Mouse (Mus musculus) heart, embryonic 15.5 days (tissue): ENCODE measurements around the gene Krtap10-4. TPM values are rescaled to one million over a fixed set of nuclear protein-coding genes. Genes with fewer than 3 reads are reported as not detected.
A peak's percentile ranks its signal among the peaks of the same experiment; 100 is the strongest.

ENCODE experiments used
- ATAC-seq: fragments of 200-750 bp; cut with Nextera tagmentation; replicated peaks from 2 replicates; pipeline ENCODE4 v1.8.0; 2017; ENCODE audit warnings: low read depth, moderate TSS enrichment; ENCODE audit not compliant: insufficient number of reproducible peaks, insufficient read depth, low FRiP score
- H3K27ac ChIP-seq: fragments of 300-500 bp; sonication (generic); 2 replicates; pipeline ENCODE4 v1.5.1; 2015; ENCODE audit warnings: mild to moderate bottlenecking, inconsistent platforms
- H3K27me3 ChIP-seq: fragments of 300-500 bp; sonication (generic); 2 replicates; pipeline ENCODE4 v1.6.1; 2015; ENCODE audit warnings: inconsistent platforms
- H3K36me3 ChIP-seq: fragments of 300-500 bp; sonication (generic); 2 replicates; pipeline ENCODE4 v1.6.1; 2015; ENCODE audit warnings: mild to moderate bottlenecking, inconsistent platforms
- H3K4me1 ChIP-seq: fragments of 300-500 bp; sonication (generic); replicated peaks from 2 replicates; pipeline ENCODE4 v1.6.1; 2015; ENCODE audit warnings: inconsistent platforms
- H3K4me2 ChIP-seq: fragments of 300-500 bp; sonication (generic); 2 replicates; pipeline ENCODE4 v1.6.1; 2015; ENCODE audit warnings: inconsistent platforms, mild to moderate bottlenecking, moderate library complexity
- H3K4me3 ChIP-seq: fragments of 300-500 bp; sonication (generic); 2 replicates; pipeline ENCODE4 v1.5.1; 2015; ENCODE audit warnings: mild to moderate bottlenecking, inconsistent platforms
- H3K9ac ChIP-seq: fragments of 300-500 bp; sonication (generic); 2 replicates; pipeline ENCODE4 v1.6.1; 2015; ENCODE audit warnings: mild to moderate bottlenecking, inconsistent platforms
- H3K9me3 ChIP-seq: fragments of 300-500 bp; sonication (generic); replicated peaks from 2 replicates; pipeline ENCODE4 v1.6.1; 2016; ENCODE audit warnings: inconsistent platforms
- WGBS: fragments of 180-500 bp; shearing (Covaris S2); methylation state at CpG from one replicate; pipeline ENCODE4 v1.1.7; 2015; ENCODE audit warnings: mixed read lengths; 5-methylcytosine and 5-hydroxymethylcytosine counted together
- polyA plus RNA-seq: library from polyadenylated mRNA; unstranded; fragments of >200 nt; fragmentation: Nextera tagmentation; extraction: Ambion mirVana; gene quantifications from 2 replicates; pipeline ENCODE4 v1.2.1, GENCODE M21; 2015

Krtap10-4 gene
- polyA plus RNA-seq = not detected in 2 replicates

DNA sequence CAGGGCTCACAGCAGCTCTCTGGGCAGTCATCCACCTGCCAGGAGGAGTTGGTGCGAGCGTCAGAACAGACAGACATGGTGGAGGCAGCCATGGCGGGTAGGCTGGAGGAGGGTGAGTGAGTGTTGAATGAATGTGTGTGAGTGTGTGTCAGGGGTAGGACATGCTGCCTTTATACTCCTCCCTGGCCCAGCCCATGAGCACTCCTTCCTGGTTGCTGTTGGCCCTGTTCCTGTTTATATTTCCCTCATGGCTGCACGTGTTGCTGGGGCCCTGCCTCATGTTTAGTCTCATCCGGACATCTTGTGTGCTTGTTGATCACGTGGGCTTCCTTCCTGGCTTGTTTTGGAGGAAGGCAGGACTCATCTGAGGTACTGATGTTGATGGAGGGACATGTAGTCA lies at the start of gene Krtap10-4:
Gene Krtap10-4, minus strand, starts transcription at position 145 of the 400 bp plus-strand sequence.
- Histone ChIP-seq H3K4me1 (no peaks in the 10 kb centered on the region), H3K4me3 (no peak within 1 kb of the TSS), H3K27me3 (no peaks in the 10 kb centered on the region), H3K9me3 (no peaks in the 10 kb centered on the region), H3K27ac (no peak within 1 kb of the TSS), H3K9ac (no peak within 1 kb of the TSS), H3K4me2 (no peak within 1 kb of the TSS), H3K36me3 (no peaks in the 10 kb centered on the region)
- WGBS = 63% methylated on average over 6 of the region's 6 CpGs
- no peak for ATAC-seq

DNA sequence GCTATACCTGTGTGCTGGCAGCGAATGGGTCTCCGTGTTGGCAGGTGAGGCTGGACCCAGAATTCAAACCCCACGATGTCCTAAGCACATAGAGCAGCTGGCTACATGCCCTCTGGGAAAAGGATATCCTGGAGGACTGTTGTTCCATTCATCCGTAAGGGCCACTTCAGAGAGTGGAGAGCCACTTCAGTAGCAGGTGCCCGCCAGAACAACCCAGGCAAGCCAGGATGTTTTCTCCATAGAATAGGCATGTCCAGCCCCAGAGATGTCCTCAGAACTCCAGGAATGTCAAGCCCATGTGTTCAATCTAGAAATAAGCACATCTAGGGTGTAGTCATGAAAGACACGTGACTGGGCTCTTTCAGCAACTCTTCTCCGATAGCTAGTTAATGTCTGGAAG lies 42.8 kb upstream of the Krtap10-4 start:
- H3K9ac ChIP-seq = no peak overlapping the region
- no peaks in the 10 kb centered on the region for H3K9me3 ChIP-seq
- no peak overlapping the region for H3K4me2 ChIP-seq
- no peaks in the 10 kb centered on the region for H3K4me1 ChIP-seq
- H3K36me3 ChIP-seq = no peaks in the 10 kb centered on the region
- H3K4me3 ChIP-seq = no peak overlapping the region
- no peak for ATAC-seq
- no peak overlapping the region for H3K27ac ChIP-seq
- 79% methylated on average over 7 of the region's 7 CpGs for WGBS
- 0 out of 2 replicates have a peak, but pooled peaks cover 5% of the 10 kb centered on the region for H3K27me3 ChIP-seq

DNA sequence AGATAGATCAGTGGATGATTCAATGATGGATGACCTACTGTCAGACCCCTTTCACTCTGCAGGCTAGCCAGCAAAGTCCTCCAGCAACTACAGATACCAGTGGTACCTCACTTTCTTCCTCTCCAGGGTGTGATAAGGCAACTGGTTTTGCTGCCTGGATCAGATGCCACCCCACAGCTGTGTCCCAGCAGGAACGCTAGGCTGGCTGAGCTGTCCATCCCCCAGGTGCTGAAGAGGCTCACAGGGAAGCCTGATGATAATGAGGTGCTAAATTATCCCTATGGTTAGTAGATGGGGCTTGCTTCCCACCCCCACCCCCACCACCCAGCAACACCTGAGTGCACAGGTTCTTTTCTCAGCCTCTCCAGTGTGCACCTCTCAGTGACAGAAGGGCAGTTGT lies 40.7 kb upstream of the Krtap10-4 start:
- Histone ChIP-seq H3K4me3 (no peak overlapping the region), H3K27me3 (0 out of 2 replicates have a peak, but pooled peaks cover 5% of the 10 kb centered on the region), H3K4me1 (no peaks in the 10 kb centered on the region), H3K36me3 (no peaks in the 10 kb centered on the region), H3K9me3 (no peaks in the 10 kb centered on the region), H3K9ac (no peak overlapping the region), H3K4me2 (no peak overlapping the region), H3K27ac (no peak overlapping the region)
- ATAC-seq = no peak
- 6% methylated on average over 1 of the region's 1 CpGs for WGBS

DNA sequence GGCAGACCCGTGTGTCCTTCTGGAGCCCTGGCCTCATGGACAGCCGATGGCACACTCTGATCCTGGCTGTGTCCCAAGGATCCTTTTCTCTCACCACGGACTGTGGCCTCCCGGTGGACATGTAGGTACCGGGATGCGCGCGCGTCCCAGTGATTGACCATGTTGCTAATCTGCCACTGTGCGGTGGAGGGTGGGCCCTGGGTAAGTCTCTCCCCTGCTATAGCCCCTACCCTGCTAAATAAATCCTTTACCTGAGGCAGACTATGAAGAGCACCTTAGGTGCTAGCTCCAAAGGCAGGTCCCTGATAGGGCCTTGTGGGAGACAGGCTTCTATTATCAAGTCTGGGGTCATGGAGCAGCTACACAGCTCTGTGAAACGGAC lies 37.9 kb upstream of the Krtap10-4 start:
- H3K4me3 ChIP-seq = peak overlapping the region; percentile 13; the same call in 1 of the 2 replicates
- WGBS = 24% methylated on average over 11 of the region's 11 CpGs
- no peak for ATAC-seq

DNA sequence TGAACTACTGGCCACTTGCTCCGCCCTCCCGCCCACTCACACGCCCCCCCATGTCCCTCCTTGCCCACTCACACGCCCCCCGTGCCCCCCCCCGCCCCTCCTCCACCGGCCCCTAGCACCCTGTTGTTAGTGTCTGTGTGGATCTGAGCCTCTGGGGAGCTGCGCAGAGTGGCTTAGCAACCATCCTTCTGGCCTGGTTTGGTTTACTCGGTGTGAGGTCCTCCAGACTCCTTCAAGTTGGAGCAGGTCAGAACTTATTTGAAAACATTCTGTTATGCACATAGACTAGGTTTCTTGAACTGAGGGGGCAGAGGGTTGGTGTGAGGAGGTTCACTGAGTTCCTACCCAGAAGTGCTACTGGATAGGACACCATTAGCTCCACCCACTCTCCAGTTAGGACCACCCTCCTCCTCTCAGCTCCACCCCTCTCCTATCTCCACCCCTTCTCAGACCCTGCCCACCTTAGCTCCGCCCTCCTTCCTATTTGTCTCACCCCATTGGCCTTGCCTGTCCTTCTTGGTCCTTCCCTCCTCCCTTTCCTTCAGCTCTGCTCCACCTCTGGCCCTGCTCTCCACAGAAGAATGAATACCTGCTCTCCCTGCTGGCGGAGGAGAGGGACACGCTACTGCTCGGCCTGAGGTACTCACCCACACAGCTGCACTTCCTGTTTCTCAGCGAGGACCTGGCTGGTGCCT lies 37.3 kb upstream of the Krtap10-4 start:
- Histone ChIP-seq H3K9ac (no peak overlapping the region), H3K27me3 (peaks cover 11% of the 10 kb centered on the region; the same call in 1 of the 2 replicates), H3K4me3 (peak overlapping the region; percentile 13; the same call in 1 of the 2 replicates), H3K9me3 (no peaks in the 10 kb centered on the region), H3K27ac (no peak overlapping the region), H3K4me1 (no peaks in the 10 kb centered on the region), H3K36me3 (no peaks in the 10 kb centered on the region), H3K4me2 (peak overlapping the region; percentile 33; the same call in 1 of the 2 replicates)
- 28% methylated on average over 14 of the region's 14 CpGs for WGBS
- peak; percentile 74 for ATAC-seq

More for the DNA sequence above, 37.9 kb upstream of the Krtap10-4 start:
- H3K4me1 ChIP-seq = no peaks in the 10 kb centered on the region
- H3K9me3 ChIP-seq = no peaks in the 10 kb centered on the region
- H3K4me2 ChIP-seq = peak overlapping the region; percentile 33; the same call in 1 of the 2 replicates
- no peak overlapping the region for H3K27ac ChIP-seq
- H3K36me3 ChIP-seq = no peaks in the 10 kb centered on the region
- peaks cover 11% of the 10 kb centered on the region; the same call in 1 of the 2 replicates for H3K27me3 ChIP-seq
- H3K9ac ChIP-seq = no peak overlapping the region

DNA sequence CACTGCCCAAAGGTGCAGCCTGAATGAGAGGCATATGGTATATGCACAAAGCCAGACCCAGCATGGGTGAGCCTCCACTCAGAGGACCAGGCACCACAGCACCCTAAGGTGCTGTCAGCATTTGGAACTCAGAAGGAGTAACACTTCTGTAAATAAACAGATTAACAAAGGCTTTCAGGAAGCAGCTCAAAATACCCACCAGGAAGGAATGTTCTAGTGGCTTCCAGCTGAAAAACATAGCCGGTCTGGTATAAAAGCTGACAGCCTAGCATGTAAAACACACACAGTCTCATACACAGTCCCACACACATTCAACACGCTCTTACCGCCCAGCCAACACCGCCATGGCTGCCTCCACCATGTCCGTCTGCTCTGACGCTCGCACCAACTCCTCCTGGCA lies 34.8 kb upstream of the Krtap10-4 start, which contains the start of gene Gm3285:
Gene Gm3285, plus strand, starts transcription at position 301 of the 400 bp plus-strand sequence.
- Histone ChIP-seq H3K4me3 (no peak within 1 kb of the TSS), H3K4me2 (no peak within 1 kb of the TSS), H3K36me3 (no peaks in the 10 kb centered on the region), H3K27me3 (peaks cover 7% of the 10 kb centered on the region; the same call in 1 of the 2 replicates), H3K27ac (no peak within 1 kb of the TSS), H3K9me3 (no peaks in the 10 kb centered on the region), H3K9ac (no peak within 1 kb of the TSS), H3K4me1 (no peaks in the 10 kb centered on the region)
- ATAC-seq = no peak
- 35% methylated on average over 7 of the region's 7 CpGs for WGBS

DNA sequence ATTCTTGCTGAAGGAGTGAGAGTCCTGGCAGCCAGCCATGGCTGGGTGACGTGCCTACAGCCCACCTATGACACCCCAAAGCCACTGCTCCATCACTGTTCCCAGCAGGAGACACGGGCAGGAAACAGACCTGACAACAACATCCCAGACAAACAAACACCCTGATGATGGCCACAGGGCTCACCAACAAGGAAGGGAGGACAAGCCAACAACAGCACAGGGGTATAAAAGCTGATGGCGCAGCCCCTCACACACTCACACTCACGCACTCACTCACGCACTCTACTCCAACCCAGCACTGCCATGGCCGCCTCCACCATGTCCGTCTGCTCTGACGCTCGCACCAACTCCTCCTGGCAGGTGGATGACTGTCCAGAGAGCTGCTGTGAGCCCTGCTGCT lies 25.7 kb upstream of the Krtap10-4 start, which contains the start of gene Gm10318:
Gene Gm10318, plus strand, starts transcription at position 301 of the 400 bp plus-strand sequence.
- 55% methylated on average over 9 of the region's 9 CpGs for WGBS

DNA sequence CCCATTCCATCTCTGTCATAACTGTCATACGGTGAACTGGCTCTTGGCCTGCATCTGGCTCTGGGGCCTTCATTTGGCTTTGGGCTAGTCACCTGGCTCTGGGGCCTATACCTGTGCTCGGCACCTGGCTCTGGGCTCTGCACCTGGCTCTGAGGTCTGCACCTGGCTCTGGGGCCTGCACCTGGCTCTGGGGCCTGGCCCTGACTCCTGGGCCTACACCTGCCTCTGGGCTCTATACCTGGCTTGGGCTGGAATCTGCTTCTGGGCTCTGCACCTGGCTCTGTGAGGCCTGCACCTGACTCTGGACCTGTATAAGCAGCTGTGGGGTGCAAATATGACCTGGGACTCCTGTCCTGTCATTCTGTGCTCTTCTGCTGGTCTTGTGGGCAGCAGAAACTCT lies 20.6 kb upstream of the Krtap10-4 start:
- Histone ChIP-seq H3K27me3 (no peaks in the 10 kb centered on the region), H3K4me1 (no peaks in the 10 kb centered on the region), H3K4me3 (no peak overlapping the region), H3K9ac (no peak overlapping the region), H3K36me3 (no peaks in the 10 kb centered on the region), H3K4me2 (no peak overlapping the region), H3K9me3 (no peaks in the 10 kb centered on the region), H3K27ac (no peak overlapping the region)
- 67% methylated on average over 2 of the region's 2 CpGs for WGBS
- no peak for ATAC-seq

More for the DNA sequence above, 25.7 kb upstream of the Krtap10-4 start, which contains the start of gene Gm10318:
- no peak within 1 kb of the TSS for H3K9ac ChIP-seq
- ATAC-seq = no peak
- no peaks in the 10 kb centered on the region for H3K36me3 ChIP-seq
- H3K4me2 ChIP-seq = no peak within 1 kb of the TSS
- no peaks in the 10 kb centered on the region for H3K4me1 ChIP-seq
- no peak within 1 kb of the TSS for H3K27ac ChIP-seq
- no peaks in the 10 kb centered on the region for H3K9me3 ChIP-seq
- H3K4me3 ChIP-seq = no peak within 1 kb of the TSS
- 0 out of 2 replicates have a peak, but pooled peaks cover 4% of the 10 kb centered on the region for H3K27me3 ChIP-seq

DNA sequence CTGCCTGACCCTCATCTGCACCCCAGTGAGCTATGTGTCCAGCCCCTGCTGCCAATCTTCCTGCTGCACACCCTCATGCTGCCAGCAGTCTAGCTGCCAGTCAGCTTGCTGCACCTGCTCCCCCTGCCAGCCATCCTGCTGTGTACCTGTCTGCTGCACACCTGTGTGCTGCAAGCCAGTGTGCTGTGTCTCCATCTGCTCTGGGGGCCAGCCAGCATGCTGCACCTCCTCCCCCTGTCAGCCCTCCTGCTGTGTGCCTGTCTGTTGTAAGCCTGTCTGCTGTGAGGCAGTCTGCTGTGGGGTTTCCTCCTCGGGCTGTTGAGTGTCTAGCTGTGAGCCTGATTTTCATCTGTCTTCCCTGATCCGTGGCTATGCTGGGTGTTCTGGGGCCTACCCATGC lies 20.1 kb upstream of the Krtap10-4 start:
- no peaks in the 10 kb centered on the region for H3K27me3 ChIP-seq
- no peaks in the 10 kb centered on the region for H3K4me1 ChIP-seq
- no peaks in the 10 kb centered on the region for H3K9me3 ChIP-seq
- no peak overlapping the region for H3K4me3 ChIP-seq
- no peak overlapping the region for H3K9ac ChIP-seq
- WGBS = 21% methylated on average over 2 of the region's 2 CpGs
- ATAC-seq = no peak
- no peak overlapping the region for H3K27ac ChIP-seq
- no peaks in the 10 kb centered on the region for H3K36me3 ChIP-seq
- H3K4me2 ChIP-seq = no peak overlapping the region

DNA sequence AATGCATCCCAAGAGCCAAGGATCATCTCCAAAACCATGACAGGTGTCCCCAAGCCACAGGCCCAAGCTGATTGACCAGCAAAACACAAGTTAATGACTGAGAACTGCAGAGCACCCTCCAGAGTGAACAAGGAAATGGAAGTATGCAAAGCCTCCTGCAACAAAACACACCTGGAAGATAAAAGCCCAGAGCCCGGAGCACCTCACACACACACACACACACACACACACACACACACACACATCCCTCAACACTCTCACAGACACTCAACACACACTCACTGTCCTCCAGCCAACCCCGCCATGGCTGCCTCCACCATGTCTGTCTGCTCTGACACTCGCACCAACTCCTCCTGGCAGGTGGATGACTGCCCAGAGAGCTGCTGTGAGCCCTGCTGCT lies 19.6 kb upstream of the Krtap10-4 start, which contains the start of gene Gm36176:
Gene Gm36176, plus strand, starts transcription at position 301 of the 400 bp plus-strand sequence.
- H3K9ac ChIP-seq = no peak within 1 kb of the TSS
- no peaks in the 10 kb centered on the region for H3K4me1 ChIP-seq
- H3K4me3 ChIP-seq = no peak within 1 kb of the TSS
- no peak within 1 kb of the TSS for H3K27ac ChIP-seq
- ATAC-seq = no peak
- H3K4me2 ChIP-seq = no peak within 1 kb of the TSS
- no peaks in the 10 kb centered on the region for H3K9me3 ChIP-seq
- 48% methylated on average over 3 of the region's 3 CpGs for WGBS
- no peaks in the 10 kb centered on the region for H3K36me3 ChIP-seq
- no peaks in the 10 kb centered on the region for H3K27me3 ChIP-seq

DNA sequence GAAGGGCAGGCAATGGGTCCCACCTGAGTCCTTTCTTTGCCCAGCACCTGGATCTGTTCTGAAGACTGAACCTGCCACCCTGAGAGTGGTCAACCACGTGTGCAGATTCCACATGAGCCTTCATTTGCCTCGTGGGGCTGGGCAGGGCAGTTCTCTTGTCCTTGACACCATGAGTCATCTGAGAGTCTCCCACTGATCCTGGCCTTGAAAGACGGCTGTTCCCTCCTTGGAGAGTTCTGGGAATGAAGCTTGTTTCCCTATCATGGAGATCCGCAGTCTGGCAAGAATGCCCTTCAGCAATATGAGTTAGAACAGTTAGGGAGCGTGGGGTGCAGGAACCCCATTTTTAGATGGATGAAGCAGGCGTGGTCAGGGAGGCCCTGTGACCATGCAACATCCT lies 12.1 kb upstream of the Krtap10-4 start:
- Histone ChIP-seq H3K9me3 (no peaks in the 10 kb centered on the region), H3K4me2 (no peak overlapping the region), H3K4me3 (no peak overlapping the region), H3K27me3 (no peaks in the 10 kb centered on the region), H3K4me1 (no peaks in the 10 kb centered on the region), H3K27ac (no peak overlapping the region), H3K36me3 (no peaks in the 10 kb centered on the region), H3K9ac (no peak overlapping the region)
- WGBS = 64% methylated on average over 6 of the region's 6 CpGs
- ATAC-seq = no peak
